ENCODE assay signal across 11 mouse cellular contexts in genomic region chr11:100762831-100763230, GRCm38 (mm10). TPM values are rescaled to one million over a fixed set of nuclear protein-coding genes. Genes with fewer than 3 reads are reported as not detected.
DNase-seq lines count a peak whose midpoint lies in the region; ATAC-seq and TF ChIP-seq lines count a peak whose summit lies in the region.
"Had no signal": no experiment of that assay in that cellular context is flagged by ENCODE, and none has a peak within 500 bp of the region (broad histone marks: within the 10 kb centered on the region; RNA-seq: fewer than 3 reads in every experiment).

Hcrt (minus strand) TSS chr11:100762931.

- peak within 1 kb of the TSS; percentile 83 for H3K4me2 ChIP-seq in heart, embryonic 14.5 days (ENCODE audit: low read length)
- peak within 1 kb of the TSS; percentile 66 for H3K4me2 ChIP-seq in forebrain, postnatal 0 days (ENCODE audit: low read depth)
- peak within 1 kb of the TSS; percentile 70 for H3K4me2 ChIP-seq in liver, postnatal 0 days (ENCODE audit: low read depth, low read length)

- 83% methylated on average over 7 of the region's 7 CpGs for WGBS in heart, embryonic 14.5 days
- WGBS in forebrain, postnatal 0 days: 80% methylated on average over 7 of the region's 7 CpGs
- WGBS in liver, postnatal 0 days (ENCODE audit: insufficient replicate concordance): 78% methylated on average over 7 of the region's 7 CpGs

- H3K27me3 ChIP-seq in heart, embryonic 14.5 days (ENCODE audit: control insufficient read depth, insufficient read depth, low read length): peaks cover 33% of the 10 kb centered on the region
- peaks cover 3% of the 10 kb centered on the region; the same call in 1 of the 2 replicates for H3K27me3 ChIP-seq in forebrain, postnatal 0 days (ENCODE audit: insufficient read depth, low read length)
- peaks cover 34% of the 10 kb centered on the region for H3K27me3 ChIP-seq in liver, postnatal 0 days (ENCODE audit: insufficient read depth, low read length)

- no peak for ATAC-seq in heart, embryonic 14.5 days (ENCODE audit: insufficient number of reproducible peaks, insufficient read depth, low FRiP score, low read depth)
- no peak for ATAC-seq in forebrain, postnatal 0 days
- ATAC-seq in liver, postnatal 0 days: no peak

- H3K9ac ChIP-seq in heart, embryonic 14.5 days (ENCODE audit: low read length): peak within 1 kb of the TSS; percentile 54
- peak within 1 kb of the TSS; percentile 57 for H3K9ac ChIP-seq in ES-E14 (ENCODE audit: insufficient read depth, low read depth, low read length, poor library complexity, severe bottlenecking)
- H3K9ac ChIP-seq in forebrain, postnatal 0 days: peak within 1 kb of the TSS; percentile 47
- H3K9ac ChIP-seq in liver, postnatal 0 days (replicated peaks): 0 out of 2 replicates have a peak within 1 kb of the TSS, but pooled peaks have one; percentile 44

- H3K27ac ChIP-seq in heart, embryonic 14.5 days (replicated peaks in 1 of 2; ENCODE audit: control insufficient read depth in 1 of 2, insufficient read depth in 1 of 2, low read depth in 2 of 2, low read length in 2 of 2): no peak within 1 kb of the TSS
- H3K27ac ChIP-seq in ES-E14 (ENCODE audit: insufficient read depth, low read depth, low read length, poor library complexity, severe bottlenecking): no peak within 1 kb of the TSS
- H3K27ac ChIP-seq in forebrain, postnatal 0 days (ENCODE audit: low read depth, low read length): no peak within 1 kb of the TSS
- H3K27ac ChIP-seq in liver, postnatal 0 days (ENCODE audit: low read depth): no peak within 1 kb of the TSS

- DNase-seq in heart, postnatal 4 days: no peak
- no peak for DNase-seq in ES-E14 (ENCODE audit: low read depth, low spot score)
- no peak for DNase-seq in forebrain, postnatal 0 days
- DNase-seq in liver, postnatal 0 days: no peak
- DNase-seq in adrenal gland, adult 2 months: no peak
- DNase-seq in cerebellum, postnatal 25 days: no peak
- DNase-seq in adrenal gland, postnatal 36 days: no peak
- DNase-seq: spleen, adult 18-20 months had no signal

- H3K4me1 ChIP-seq in heart, embryonic 14.5 days (ENCODE audit: control insufficient read depth in 2 of 2, insufficient read depth in 2 of 2, low read length in 2 of 2): peaks cover 2 to 3% of the 10 kb centered on the region in 2 experiments; a peak in 2 of 4 replicates
- peaks cover 0 to 3% of the 10 kb centered on the region in 2 experiments; a peak in 2 of 4 replicates for H3K4me1 ChIP-seq in ES-E14 (ENCODE audit: control insufficient read depth in 2 of 2, insufficient read depth in 2 of 2, low read length in 2 of 2, poor library complexity in 1 of 2)
- H3K4me1 ChIP-seq in forebrain, postnatal 0 days (ENCODE audit: insufficient read depth): no peaks in the 10 kb centered on the region; the same call in 1 of the 2 replicates
- H3K4me1 ChIP-seq in liver, postnatal 0 days (ENCODE audit: insufficient read depth): peaks cover 15% of the 10 kb centered on the region

- TF ChIP-seq EP300 in liver, postnatal 0 days (IDR thresholded peaks at IDR 0.05; ENCODE audit: low read depth): no peak

- in situ Hi-C loops in ES-E14 (cut with MboI; ENCODE audit: low sequenced_read_pairs in 2 of 2, unreplicated experiment in 2 of 2): no loop called here

- H3K9me3 ChIP-seq in heart, embryonic 14.5 days (ENCODE audit: control insufficient read depth, low read length): no peaks in the 10 kb centered on the region
- H3K9me3 ChIP-seq in ES-E14 (ENCODE audit: control insufficient read depth, insufficient read depth, low read depth, low read length): no peaks in the 10 kb centered on the region
- no peaks in the 10 kb centered on the region for H3K9me3 ChIP-seq in forebrain, postnatal 0 days (ENCODE audit: low read length)
- H3K9me3 ChIP-seq in liver, postnatal 0 days (ENCODE audit: low read length): no peaks in the 10 kb centered on the region

- no peak for TF ChIP-seq CTCF in forebrain, postnatal 0 days (IDR thresholded peaks at IDR 0.05; ENCODE audit: low read depth)
- TF ChIP-seq CTCF in liver, postnatal 0 days (IDR thresholded peaks at IDR 0.05; ENCODE audit: low read depth): no peak

- H3K36me3 ChIP-seq in heart, embryonic 14.5 days (ENCODE audit: control insufficient read depth, insufficient read depth, low read length): no peaks in the 10 kb centered on the region
- H3K36me3 ChIP-seq in ES-E14 (ENCODE audit: control insufficient read depth, insufficient read depth, low read length, poor library complexity, severe bottlenecking): no peaks in the 10 kb centered on the region
- H3K36me3 ChIP-seq in forebrain, postnatal 0 days (ENCODE audit: insufficient read depth): no peaks in the 10 kb centered on the region
- no peaks in the 10 kb centered on the region for H3K36me3 ChIP-seq in liver, postnatal 0 days (replicated peaks; ENCODE audit: insufficient read depth, low read length)

- peak within 1 kb of the TSS; percentile 48 to 57 for H3K4me3 ChIP-seq in heart, embryonic 14.5 days (ENCODE audit: control insufficient read depth in 1 of 2, insufficient read depth in 1 of 2, low read depth in 1 of 2, low read length in 2 of 2)
- peak within 1 kb of the TSS; percentile 60 to 66 for H3K4me3 ChIP-seq in ES-E14 (ENCODE audit: insufficient read depth in 1 of 2, low read depth in 1 of 2, low read length in 2 of 2, poor library complexity in 1 of 2, severe bottlenecking in 1 of 2)
- H3K4me3 ChIP-seq in forebrain, postnatal 0 days (ENCODE audit: low read depth, low read length): peak within 1 kb of the TSS; percentile 41
- H3K4me3 ChIP-seq in liver, postnatal 0 days (ENCODE audit: low read depth, low read length): peak within 1 kb of the TSS; percentile 42

TF ChIP-seq in ES-E14, 5 proteins besides CTCF, POLR2A, EP300 and RAD21:
- no peak for TF ChIP-seq CHD2 (IDR thresholded peaks at IDR 0.05; ENCODE audit: low read depth, low read length)
- no peak for TF ChIP-seq MAFK (IDR thresholded peaks at IDR 0.05; ENCODE audit: insufficient read depth, low read depth, low read length)
- TF ChIP-seq ZC3H11A (IDR thresholded peaks at IDR 0.05; ENCODE audit: borderline replicate concordance, low read depth, low read length): no peak
- TF ChIP-seq ZNF384 (IDR thresholded peaks at IDR 0.05; ENCODE audit: low read depth, low read length): no peak
- no peak for TF ChIP-seq HCFC1 (IDR thresholded peaks at IDR 0.05; ENCODE audit: borderline replicate concordance, insufficient read depth, low read length)

RNA-seq across cellular contexts. Expression of gene Hcrt, which starts in this region (rescaled TPM):
- polyA plus RNA-seq in heart, embryonic 14.5 days (2014; fragmentation: Nextera tagmentation; extraction: Ambion mirVana): not detected in 2 replicates
- total RNA-seq in heart, postnatal 4 days (2021): not detected
- total RNA-seq in ES-E14 (2012; rRNA removed): not detected in 2 replicates
- total RNA-seq in forebrain, postnatal 0 days (2014; rRNA removed): 1.8 and 7.1 TPM in 2 replicates
- 2.6 and 8.0 TPM in 2 replicates for polyA plus RNA-seq in forebrain, postnatal 0 days (2015; fragmentation: Nextera tagmentation; extraction: Ambion mirVana)
- not detected in 2 replicates for polyA plus RNA-seq in liver, postnatal 0 days (2015; fragmentation: Nextera tagmentation; extraction: Ambion mirVana)
- not detected for total RNA-seq in adrenal gland, adult 2 months (2021)
- polyA plus RNA-seq in adrenal gland, adult 2 months (2012; rRNA removed): not detected in 2 replicates
- total RNA-seq in adrenal gland, postnatal 36 days (2021): not detected
- total RNA-seq: common myeloid progenitor, adult 5-6 weeks; left cerebral cortex, adult 8-10 months had no signal
